8 mouse cellular contexts compared by ENCODE assay signal in genomic region chr2:118263151-118263913, GRCm38 (mm10). TPM values are rescaled to one million over a fixed set of nuclear protein-coding genes. Genes with fewer than 3 reads are reported as not detected.
DNase-seq lines count a peak whose midpoint lies in the region; ATAC-seq and TF ChIP-seq lines count a peak whose summit lies in the region.

No protein-coding gene starts in this region.

- TF ChIP-seq EP300 in heart, postnatal 0 days (IDR thresholded peaks at IDR 0.05; ENCODE audit: low read depth) = no peak

- no peaks in the 10 kb centered on the region for H3K4me1 ChIP-seq in heart, postnatal 0 days (ENCODE audit: control insufficient read depth, insufficient read depth)
- no peaks in the 10 kb centered on the region for H3K4me1 ChIP-seq in heart, embryonic 12.5 days (replicated peaks)
- no peaks in the 10 kb centered on the region for H3K4me1 ChIP-seq in midbrain, embryonic 13.5 days (replicated peaks)
- no peaks in the 10 kb centered on the region; the same call in none of the 2 replicates for H3K4me1 ChIP-seq in spleen, adult 2 months (ENCODE audit: control insufficient read depth, insufficient read depth, insufficient read length)

- DNase-seq in heart, postnatal 0 days (ENCODE audit: low spot score) = peak; percentile 52
- peak; percentile 31 to 40 for DNase-seq in adrenal gland, adult 18-20 months (ENCODE audit: low spot score in 2 of 2)
- DNase-seq in embryo, embryonic 11 days = peak; percentile 84
- DNase-seq in heart, postnatal 4 days = peak; percentile 57
- DNase-seq in layer of hippocampus, postnatal 14 days (ENCODE audit: low spot score in 2 of 2) = peak; percentile 60 to 72
- DNase-seq in spleen, adult 2 months (ENCODE audit: low read depth in 1 of 2, low spot score in 2 of 2) = peak; percentile 56 to 80

- H3K36me3 ChIP-seq in heart, postnatal 0 days (replicated peaks; ENCODE audit: control insufficient read depth, insufficient read depth, low read length) = no peaks in the 10 kb centered on the region
- H3K36me3 ChIP-seq in heart, embryonic 12.5 days = no peaks in the 10 kb centered on the region
- no peaks in the 10 kb centered on the region for H3K36me3 ChIP-seq in midbrain, embryonic 13.5 days
- H3K36me3 ChIP-seq in spleen, adult 2 months (ENCODE audit: control insufficient read depth, insufficient read depth, low read length) = no peaks in the 10 kb centered on the region

- 15% methylated on average over 8 of the region's 8 CpGs for WGBS in heart, postnatal 0 days
- 19% methylated on average over 8 of the region's 8 CpGs for WGBS in heart, embryonic 12.5 days
- WGBS in midbrain, embryonic 13.5 days = 21% methylated on average over 8 of the region's 8 CpGs
- 7% methylated on average over 8 of the region's 8 CpGs for WGBS in spleen, adult 2 months

- no peak for TF ChIP-seq POLR2A in spleen, adult 2 months (IDR thresholded peaks at IDR 0.05; ENCODE audit: low read depth, low read length)

- peak; percentile 79 for TF ChIP-seq CTCF in heart, postnatal 0 days (IDR thresholded peaks at IDR 0.05; ENCODE audit: low read depth)
- TF ChIP-seq CTCF in spleen, adult 2 months (IDR thresholded peaks at IDR 0.05; ENCODE audit: extremely low read depth, insufficient read depth, insufficient read length, insufficient replicate concordance) = peak; percentile 52; the same call in 1 of the 2 replicates

- H3K4me3 ChIP-seq in heart, postnatal 0 days (ENCODE audit: low read depth, low read length) = no peak overlapping the region
- H3K4me3 ChIP-seq in heart, embryonic 12.5 days = no peak overlapping the region
- H3K4me3 ChIP-seq in midbrain, embryonic 13.5 days (replicated peaks) = no peak overlapping the region
- H3K4me3 ChIP-seq in spleen, adult 2 months (ENCODE audit: extremely low read depth, insufficient read depth, insufficient read length) = no peak overlapping the region; the same call in 1 of the 2 replicates

- no peak overlapping the region for H3K9ac ChIP-seq in heart, postnatal 0 days (replicated peaks; ENCODE audit: low read depth, low read length)
- H3K9ac ChIP-seq in heart, embryonic 12.5 days = no peak overlapping the region
- H3K9ac ChIP-seq in midbrain, embryonic 13.5 days (replicated peaks) = no peak overlapping the region

- peak; percentile 30; the same call in 1 of the 2 replicates for ATAC-seq in heart, postnatal 0 days (ENCODE audit: insufficient read depth, low read depth)
- ATAC-seq in heart, embryonic 12.5 days (ENCODE audit: insufficient number of reproducible peaks, low FRiP score) = no peak
- ATAC-seq in midbrain, embryonic 13.5 days = peak; percentile 50; the same call in 1 of the 2 replicates

- no peak overlapping the region for H3K27ac ChIP-seq in heart, postnatal 0 days (ENCODE audit: low read depth)
- no peak overlapping the region for H3K27ac ChIP-seq in heart, embryonic 12.5 days (ENCODE audit: poor library complexity, severe bottlenecking)
- H3K27ac ChIP-seq in midbrain, embryonic 13.5 days = no peak overlapping the region
- H3K27ac ChIP-seq in spleen, adult 2 months (ENCODE audit: insufficient read depth, low read length) = peak overlapping the region; percentile 61

- no peaks in the 10 kb centered on the region for H3K27me3 ChIP-seq in heart, postnatal 0 days (ENCODE audit: control insufficient read depth, insufficient read depth, low read length)
- peaks cover 21% of the 10 kb centered on the region; the same call in 1 of the 2 replicates for H3K27me3 ChIP-seq in heart, embryonic 12.5 days (replicated peaks)
- 0 out of 2 replicates have a peak, but pooled peaks cover 7% of the 10 kb centered on the region for H3K27me3 ChIP-seq in midbrain, embryonic 13.5 days
- H3K27me3 ChIP-seq in spleen, adult 2 months (ENCODE audit: control insufficient read depth, insufficient read depth, low read length) = no peaks in the 10 kb centered on the region

- no peaks in the 10 kb centered on the region for H3K9me3 ChIP-seq in heart, postnatal 0 days (replicated peaks; ENCODE audit: control insufficient read depth, low read length)
- H3K9me3 ChIP-seq in heart, embryonic 12.5 days (replicated peaks) = no peaks in the 10 kb centered on the region
- H3K9me3 ChIP-seq in midbrain, embryonic 13.5 days = no peaks in the 10 kb centered on the region

- H3K4me2 ChIP-seq in heart, postnatal 0 days (ENCODE audit: low read depth, low read length) = no peak overlapping the region
- no peak overlapping the region for H3K4me2 ChIP-seq in heart, embryonic 12.5 days
- H3K4me2 ChIP-seq in midbrain, embryonic 13.5 days (replicated peaks) = no peak overlapping the region

RNA-seq across cellular contexts. Expression of gene Fsip1, which starts 6.6 kb away (rescaled TPM):
- not detected in 2 replicates for total RNA-seq in heart, postnatal 0 days (2014; rRNA removed; ENCODE audit: low replicate concordance)
- 0.05 and 0.11 TPM in 2 replicates for polyA plus RNA-seq in heart, postnatal 0 days (2015; fragmentation: Nextera tagmentation; extraction: Ambion mirVana)
- 0.23 TPM in 1 of 2 replicates, not detected in the other for polyA plus RNA-seq in heart, embryonic 12.5 days (2016; fragmentation: Nextera tagmentation; extraction: Ambion mirVana)
- total RNA-seq in adrenal gland, adult 18-20 months (2021) = under 1 TPM in 1 of 2 experiments, not detected in 1; 0.26 TPM
- under 1 TPM in 1 of 2 experiments, not detected in 1; 0.23 TPM for total RNA-seq in heart, postnatal 4 days (2021)
- total RNA-seq in layer of hippocampus, postnatal 14 days (2021) = 1 to 10 TPM in 1 of 2 experiments, under 1 TPM in 1; 0.81 to 1.3 TPM
- polyA plus RNA-seq in midbrain, embryonic 13.5 days (2015; fragmentation: Nextera tagmentation; extraction: Ambion mirVana) = 1.6 and 2.2 TPM in 2 replicates
- polyA plus RNA-seq in spleen, adult 2 months (2012; rRNA removed) = 0.06 and 0.13 TPM in 2 replicates
